Mouse (Mus musculus) left cerebral cortex, postnatal 25 days (tissue): ENCODE results near the gene Vmn1r197. TPM values are rescaled to one million over a fixed set of nuclear protein-coding genes. Genes with fewer than 3 reads are reported as not detected.
A peak's percentile ranks its signal among the peaks of the same experiment; 100 is the strongest.
"Not testable (repeated sequence)": the region's sequence is repeated elsewhere in the genome, so short reads cannot be mapped to it uniquely, and the experiment has no call there.

Source experiments
- DNase-seq, 2 experiments: peaks; one replicate each; pipeline ENCODE4 v3.0.0; 2022; ENCODE audit warnings: low spot score in 2 of 2, mixed read lengths in 1 of 2
- intact Hi-C: fragments of 180-260 bp; cut with DNase I; formaldehyde crosslinking; loops from one replicate; pipeline ENCODE4 v1.15.1; 2025
- total RNA-seq, 2 experiments: library from RNA; stranded (reverse); gene quantifications; 2 replicates each; pipeline ENCODE4 v1.2.3; 2021

Vmn1r197 gene
- not detected for total RNA-seq

DNA sequence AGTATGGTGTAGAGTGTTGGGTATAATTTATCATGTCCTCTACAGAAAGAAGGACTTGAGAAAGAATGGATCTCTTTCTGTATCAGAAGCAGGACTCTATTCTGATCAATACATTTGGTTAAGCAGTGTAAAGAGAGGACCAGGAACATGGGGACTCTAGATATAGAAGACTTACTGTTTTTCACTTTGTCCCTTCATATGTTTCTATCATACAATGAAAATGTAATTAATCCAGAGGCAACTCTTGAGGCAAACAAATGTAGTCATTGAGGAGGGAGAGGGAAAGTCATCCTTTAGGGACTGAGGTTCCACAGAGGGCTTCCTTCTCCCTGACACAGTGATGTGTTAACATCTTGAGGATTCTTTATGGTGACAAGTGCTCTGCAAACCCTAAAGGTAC lies at the start of gene Vmn1r197:
Vmn1r197 (plus strand) TSS at position 301 of the 400 bp plus-strand sequence.
- intact Hi-C loops, result no loop called here
- no peak for DNase-seq

DNA sequence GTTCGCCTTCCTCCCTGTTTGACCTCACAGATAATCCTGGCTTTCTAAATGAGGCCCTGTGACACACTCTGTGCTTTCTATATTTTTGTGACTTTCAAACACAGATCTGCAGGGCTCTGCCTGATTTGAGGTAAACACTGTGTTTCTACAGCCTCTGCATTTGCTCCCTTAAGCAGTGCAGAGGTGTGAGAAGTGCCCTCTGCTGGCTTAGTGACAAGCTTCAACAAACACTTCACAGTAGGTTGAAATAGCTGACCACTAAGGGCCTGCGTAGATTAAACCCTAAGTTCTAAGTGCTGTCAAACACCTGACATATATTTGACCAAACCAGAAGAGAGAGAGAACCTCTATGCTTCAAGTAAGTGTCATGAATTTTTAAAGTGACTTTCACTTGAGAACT lies 39.8 kb upstream of the Vmn1r197 start:
- intact Hi-C loops, result no loop called here
- no peak for DNase-seq

DNA sequence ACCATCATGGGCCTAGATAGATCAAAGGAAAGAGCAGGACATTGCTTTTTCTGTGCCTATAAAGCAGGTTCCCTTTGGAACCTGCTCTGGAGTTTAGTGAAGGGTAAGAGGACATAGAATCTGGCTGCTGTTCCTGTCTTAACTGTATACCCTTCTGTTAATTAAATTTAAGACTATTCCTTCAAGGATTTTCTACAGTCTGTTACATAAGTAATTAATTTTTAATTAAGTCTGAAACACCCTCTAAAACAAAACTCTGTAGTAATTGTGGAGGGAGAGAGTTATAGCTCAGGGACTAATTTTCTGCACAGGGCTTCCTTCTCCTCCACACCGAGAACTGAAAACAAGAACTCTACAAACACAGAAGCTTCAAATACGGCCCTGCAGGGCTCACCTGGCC lies 34.8 kb upstream of the Vmn1r197 start, which contains the start of gene Vmn1r196:
Vmn1r196 (plus strand) TSS at position 301 of the 400 bp plus-strand sequence.
- intact Hi-C loops, result no loop called here
- DNase-seq, result no peak

DNA sequence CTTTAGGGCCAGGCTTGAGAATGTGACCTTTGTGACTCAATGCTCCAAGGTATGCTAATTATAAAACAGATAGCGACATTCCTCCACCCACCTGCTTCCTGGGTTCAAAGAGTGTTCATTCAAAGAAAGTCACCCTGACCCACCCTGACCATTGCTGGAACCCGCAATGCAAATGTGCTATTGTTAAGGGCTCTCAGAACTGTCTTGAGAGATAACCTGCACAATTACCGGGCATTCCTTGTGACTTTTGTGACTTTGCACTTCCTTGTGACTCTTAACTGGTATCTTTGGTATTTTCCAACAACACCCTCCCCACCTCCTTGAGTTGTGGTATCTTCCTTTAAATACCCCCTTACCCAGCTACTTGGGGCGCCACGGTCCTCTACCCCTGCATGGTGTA lies 16.3 kb upstream of the Vmn1r197 start:
- DNase-seq, intact Hi-C loops: not testable (repeated sequence)

DNA sequence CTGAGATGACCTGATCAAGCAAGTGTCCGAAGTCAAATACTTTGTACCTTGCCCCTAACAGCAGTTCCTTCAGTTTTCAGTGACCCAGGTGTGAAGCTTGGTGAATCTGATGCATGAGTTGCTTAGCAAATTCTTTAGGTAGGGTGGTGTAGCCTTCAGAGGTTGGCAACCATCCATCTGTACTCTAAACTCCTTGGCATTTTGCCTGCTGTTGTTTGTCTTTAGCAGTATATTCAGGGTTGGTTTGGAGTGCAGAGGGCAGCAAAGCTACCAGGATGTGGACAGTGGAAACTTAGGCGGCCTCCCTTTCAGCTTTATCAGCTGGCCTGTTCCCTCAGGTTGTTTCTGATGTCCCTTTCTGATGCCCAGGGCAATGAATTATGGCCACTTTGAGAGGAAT lies 9.0 kb upstream of the Vmn1r197 start:
- intact Hi-C loops, result no loop called here
- DNase-seq, result no peak

DNA sequence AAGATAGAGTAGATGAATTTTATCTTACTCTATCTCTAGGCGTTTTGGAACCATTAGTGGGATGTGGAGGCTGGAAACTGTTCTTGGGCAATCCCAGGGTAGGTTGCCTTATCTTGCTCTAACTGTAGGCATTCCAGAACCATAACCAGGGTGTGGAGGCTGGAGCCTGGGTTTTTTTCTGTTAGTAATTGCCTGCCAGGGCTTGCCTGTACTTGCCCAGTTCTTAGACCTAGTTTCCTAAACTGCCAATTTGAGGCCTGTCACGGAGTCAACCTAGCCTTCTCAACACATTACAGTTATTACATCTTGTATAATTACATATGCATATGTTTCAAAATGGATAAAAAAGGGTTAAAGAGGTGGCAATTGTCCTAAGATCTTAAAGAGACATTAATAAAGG lies 7.0 kb upstream of the Vmn1r197 start:
- no peak for DNase-seq
- intact Hi-C loops, result no loop called here

DNA sequence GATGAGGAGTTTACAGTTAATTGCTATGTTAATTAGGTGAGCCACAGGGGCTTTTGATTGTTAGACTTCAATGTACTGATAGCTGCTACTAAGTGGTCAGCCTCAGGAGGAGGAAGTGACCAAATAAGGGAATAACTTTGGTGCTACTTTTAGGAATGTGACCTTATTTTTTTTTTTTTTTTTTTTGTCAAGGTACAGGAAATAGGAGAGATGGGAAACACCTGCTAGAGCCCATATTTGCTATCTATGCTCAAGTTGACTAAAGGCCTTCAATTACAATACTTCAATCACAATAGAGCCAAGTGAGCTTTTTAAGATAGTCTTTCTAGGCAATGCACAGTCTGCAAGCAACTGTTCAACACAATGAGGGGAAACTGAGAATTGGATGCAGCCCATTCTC lies 4.3 kb upstream of the Vmn1r197 start:
- intact Hi-C loops, result no loop called here
- no peak for DNase-seq

DNA sequence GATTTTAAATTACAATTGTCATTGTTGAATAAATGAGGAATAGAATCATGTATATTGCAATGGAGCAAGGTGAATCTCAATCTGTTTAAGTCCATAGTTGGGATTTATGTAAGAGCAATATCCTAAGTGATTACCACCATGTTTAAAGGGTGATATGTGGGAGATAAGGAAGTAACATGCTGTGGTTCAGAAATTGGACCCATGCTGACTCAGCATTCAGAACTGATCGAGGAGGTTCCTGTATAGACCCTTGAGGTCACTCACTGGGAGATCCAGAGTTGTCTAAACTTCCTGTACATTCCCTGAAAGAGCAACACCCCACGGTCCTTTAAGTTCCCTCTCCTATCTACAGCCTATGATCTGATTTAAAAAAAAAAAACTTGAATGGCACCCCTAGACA lies 8.9 kb downstream of the Vmn1r197 start:
- intact Hi-C loops, result no loop called here
- DNase-seq, result no peak

DNA sequence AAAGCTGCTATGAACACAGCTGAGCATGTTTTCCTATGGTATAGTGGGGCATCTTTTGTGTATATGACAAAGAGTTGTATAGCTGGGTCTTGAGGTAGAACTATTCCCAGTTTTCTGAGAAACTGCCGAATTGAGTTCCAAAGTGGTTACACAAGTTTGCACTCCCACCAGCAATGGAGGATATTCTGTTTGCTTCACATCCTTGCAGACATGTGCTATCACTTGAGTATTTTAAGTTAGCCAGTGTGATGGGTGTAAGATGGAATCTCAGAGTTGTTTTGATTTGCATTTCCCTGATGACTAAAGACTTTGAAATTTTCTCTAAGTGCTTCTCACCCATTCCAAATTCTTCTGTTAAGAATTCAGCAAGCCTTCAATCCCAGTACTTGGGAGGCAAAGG lies 11.2 kb downstream of the Vmn1r197 start:
- DNase-seq, result peak in 1 of 2 experiments; percentile 53
- intact Hi-C loops, result no loop called here

DNA sequence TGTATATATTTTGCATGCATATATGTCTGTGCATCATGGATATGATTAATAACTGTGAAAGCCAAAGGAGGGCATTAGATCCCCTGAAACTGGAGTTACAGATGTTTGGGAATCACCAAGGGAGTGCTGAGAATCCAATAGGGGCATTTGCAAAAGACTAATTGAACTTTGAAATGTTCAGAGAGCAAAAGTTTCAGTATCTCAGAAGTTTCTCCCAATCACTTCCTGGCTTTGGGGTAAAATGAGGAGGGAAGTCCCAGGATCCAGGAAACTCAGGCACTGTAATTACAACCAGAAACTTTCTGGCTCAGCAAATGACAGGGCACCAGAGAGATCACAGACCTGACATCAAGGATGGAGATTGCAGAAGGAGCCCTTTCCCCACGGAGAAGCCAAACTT lies 25.7 kb downstream of the Vmn1r197 start, which contains the start of gene Vmn1r198:
Vmn1r198 (plus strand) TSS at position 301 of the 400 bp plus-strand sequence.
- intact Hi-C loops, result no loop called here
- no peak for DNase-seq

DNA sequence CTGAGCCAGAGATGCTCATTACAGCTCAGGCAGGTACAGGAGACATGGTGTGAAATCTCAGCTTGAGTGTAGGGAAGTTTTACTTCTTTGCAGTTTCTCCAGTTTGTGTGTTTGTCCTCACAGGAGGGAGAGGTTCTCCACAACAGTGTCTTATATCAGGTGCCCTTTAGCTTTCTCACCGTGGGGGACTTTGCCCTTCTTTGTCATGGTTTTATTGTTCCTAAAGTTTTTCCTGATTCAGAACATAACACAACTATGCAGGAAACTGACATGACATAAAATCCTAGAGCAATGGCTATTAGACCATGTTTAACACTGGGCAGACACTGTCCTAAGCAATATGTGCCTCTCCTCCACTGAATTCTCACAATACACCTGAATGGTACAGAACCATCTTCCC lies 26.4 kb downstream of the Vmn1r197 start:
- intact Hi-C loops, result no loop called here
- DNase-seq, result no peak

DNA sequence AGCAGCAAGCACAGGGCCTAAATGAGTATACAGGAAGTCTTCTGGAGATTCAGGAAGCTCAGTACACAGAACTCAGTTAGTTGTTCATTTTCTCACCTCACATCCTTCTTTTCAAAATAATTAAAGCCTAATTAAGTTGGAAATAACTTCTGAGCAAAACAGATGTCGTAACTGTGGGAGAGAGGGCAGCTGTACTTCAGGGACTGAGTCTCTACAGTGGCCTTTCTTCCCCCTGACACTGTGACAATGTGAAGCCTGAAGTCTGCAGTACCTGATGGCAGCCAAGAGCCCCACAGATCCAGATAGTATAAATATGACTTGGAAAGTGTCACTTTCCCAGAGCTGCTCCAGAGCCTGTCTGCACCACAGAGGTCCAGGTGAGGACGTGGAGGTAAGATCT lies 55.1 kb downstream of the Vmn1r197 start, which contains the start of gene Vmn1r199:
Vmn1r199 (plus strand) TSS at position 301 of the 400 bp plus-strand sequence.
- intact Hi-C loops, result no loop called here
- DNase-seq, result no peak

DNA sequence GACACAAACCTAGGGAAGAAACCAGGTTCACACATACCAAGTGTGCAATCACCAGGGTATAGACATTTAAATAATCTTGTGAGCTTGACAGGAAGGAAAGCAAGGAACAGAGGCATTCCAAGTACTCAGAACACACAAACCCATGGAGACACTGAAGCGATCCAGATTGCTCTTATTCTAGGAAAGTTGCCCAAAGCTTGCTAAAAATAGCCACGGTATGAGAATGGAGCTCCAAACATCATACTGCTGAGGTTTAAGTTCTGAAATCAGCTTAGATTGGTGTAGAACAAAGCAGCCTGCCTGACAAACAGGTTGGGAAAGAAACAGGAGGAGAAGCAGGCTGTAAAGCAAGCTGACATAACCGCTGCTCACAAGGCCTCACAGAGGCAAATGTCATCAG lies 56.7 kb downstream of the Vmn1r197 start:
- peak; percentile 34 to 89 for DNase-seq
- intact Hi-C loops, result not testable (repeated sequence)

Other genes starting within 250 kb of the Vmn1r197 start
- gene Vmn1r188, start 240.1 kb upstream of the Vmn1r197 start, total RNA-seq, result not detected
- not detected for gene Vmn1r189, start 218.8 kb upstream of the Vmn1r197 start, total RNA-seq
- not detected for gene Vmn1r191, start 140.6 kb upstream of the Vmn1r197 start, total RNA-seq
- not detected for gene Vmn1r192, start 133.4 kb upstream of the Vmn1r197 start, total RNA-seq
- gene Vmn1r193, start 101.4 kb upstream of the Vmn1r197 start, total RNA-seq, result not detected
- not detected for gene Vmn1r194, start 80.4 kb upstream of the Vmn1r197 start, total RNA-seq
- not detected for gene Vmn1r195, start 54.1 kb upstream of the Vmn1r197 start, total RNA-seq
- not detected for gene Vmn1r196, start 34.7 kb upstream of the Vmn1r197 start, total RNA-seq
- gene Vmn1r198, start 25.8 kb downstream of the Vmn1r197 start, total RNA-seq, result not detected
- not detected for gene Vmn1r199, start 55.2 kb downstream of the Vmn1r197 start, total RNA-seq
- not detected for gene Vmn1r200, start 65.8 kb downstream of the Vmn1r197 start, total RNA-seq
- gene Vmn1r201, start 147.3 kb downstream of the Vmn1r197 start, total RNA-seq, result not detected
- gene Vmn1r202, start 180.8 kb downstream of the Vmn1r197 start, total RNA-seq, result under 1 TPM in 1 of 2 experiments, not detected in 1; 0.09 TPM
- gene Vmn1r203, start 193.5 kb downstream of the Vmn1r197 start, total RNA-seq, result not detected
- not detected for gene Vmn1r204, start 228.6 kb downstream of the Vmn1r197 start, total RNA-seq